ENCODE assay signal across 8 mouse cellular contexts in the genomic region with DNA sequence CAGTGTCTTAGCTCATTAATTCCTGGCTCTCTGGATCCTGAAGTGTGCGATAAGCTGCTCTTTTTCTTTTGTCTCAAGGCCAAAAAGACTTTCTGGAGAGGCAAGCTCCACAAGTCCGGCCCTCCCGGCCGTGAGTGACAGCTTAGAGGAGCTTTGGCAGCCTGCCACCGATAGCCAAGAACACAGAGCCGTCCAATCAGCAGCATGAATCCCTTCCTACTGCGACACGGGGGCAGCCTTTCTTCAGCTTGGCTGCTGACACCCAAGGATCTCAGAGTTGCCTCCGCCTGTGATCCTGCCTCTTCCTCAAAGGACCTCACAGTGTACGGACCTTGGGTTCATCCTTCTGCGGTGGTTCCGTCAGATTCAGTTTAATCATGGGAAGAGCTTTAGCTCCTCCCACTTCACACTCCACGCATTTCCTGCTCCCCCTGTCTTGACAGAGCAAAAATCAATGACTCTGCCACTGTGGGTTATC. TPM values are rescaled to one million over a fixed set of nuclear protein-coding genes. Genes with fewer than 3 reads are reported as not detected.
DNase-seq lines count a peak whose midpoint lies in the region; ATAC-seq and TF ChIP-seq lines count a peak whose summit lies in the region.

No protein-coding gene starts in this region.

- under 1% methylated on average over 13 of the region's 13 CpGs for WGBS in heart, embryonic 14.5 days
- 2% methylated on average over 13 of the region's 13 CpGs for WGBS in liver, embryonic 12.5 days (ENCODE audit: insufficient replicate concordance)

- H3K9ac ChIP-seq in heart, embryonic 14.5 days (ENCODE audit: low read length) = peak overlapping the region; percentile 71
- H3K9ac ChIP-seq in liver, embryonic 12.5 days = no peak overlapping the region

- 0 out of 2 replicates have a peak, but pooled peaks have one; percentile 54 for ATAC-seq in erythroid progenitor cell, adult 5-6 weeks (replicated peaks; ENCODE audit: low FRiP score, poor library complexity, severe bottlenecking)
- peak; percentile 79 for ATAC-seq in heart, embryonic 14.5 days (ENCODE audit: insufficient number of reproducible peaks, insufficient read depth, low FRiP score, low read depth)
- peak; percentile 80 for ATAC-seq in liver, embryonic 12.5 days

- H3K27ac ChIP-seq in brown adipose tissue, adult 24 weeks (replicated peaks; ENCODE audit: low read depth, low read length) = peak overlapping the region; percentile 72
- peak overlapping the region; percentile 92 to 94 for H3K27ac ChIP-seq in heart, embryonic 14.5 days (replicated peaks in 1 of 2; ENCODE audit: control insufficient read depth in 1 of 2, insufficient read depth in 1 of 2, low read depth in 2 of 2, low read length in 2 of 2)
- H3K27ac ChIP-seq in liver, embryonic 12.5 days = peak overlapping the region; percentile 74

- DNase-seq in kidney, postnatal 10 days = peak; percentile 99
- DNase-seq in naive thymus-derived CD4-positive, alpha-beta T cell, adult 2 months (ENCODE audit: low read depth) = peak; percentile 86
- peak; percentile 82 for DNase-seq in splenic B cell, adult 2 months (ENCODE audit: low read depth, low spot score)

- H3K4me3 ChIP-seq in C2C12 (ENCODE audit: insufficient read depth, poor library complexity, severe bottlenecking) = peak overlapping the region; percentile 2
- H3K4me3 ChIP-seq in brown adipose tissue, adult 24 weeks (ENCODE audit: insufficient read depth, low read depth, low read length) = peak overlapping the region; percentile 52
- H3K4me3 ChIP-seq in heart, embryonic 14.5 days (ENCODE audit: control insufficient read depth in 1 of 2, insufficient read depth in 1 of 2, low read depth in 1 of 2, low read length in 2 of 2) = peak overlapping the region; percentile 38 to 42
- peak overlapping the region; percentile 52 for H3K4me3 ChIP-seq in liver, embryonic 12.5 days

- peak overlapping the region; percentile 81 for H3K4me2 ChIP-seq in heart, embryonic 14.5 days (ENCODE audit: low read length)
- H3K4me2 ChIP-seq in liver, embryonic 12.5 days = peak overlapping the region; percentile 69

- no peaks in the 10 kb centered on the region for H3K79me3 ChIP-seq in C2C12 (ENCODE audit: low read depth)

- peaks cover 3% of the 10 kb centered on the region; the same call in 1 of the 2 replicates for H3K4me1 ChIP-seq in brown adipose tissue, adult 24 weeks (ENCODE audit: control insufficient read depth, insufficient read depth, insufficient read length, low read length)
- H3K4me1 ChIP-seq in heart, embryonic 14.5 days (ENCODE audit: control insufficient read depth in 2 of 2, insufficient read depth in 2 of 2, low read length in 2 of 2) = peaks cover 28 to 43% of the 10 kb centered on the region in 2 experiments
- peaks cover 48% of the 10 kb centered on the region for H3K4me1 ChIP-seq in liver, embryonic 12.5 days

- H3K36me3 ChIP-seq in C2C12 (ENCODE audit: control insufficient read depth, insufficient read depth) = no peaks in the 10 kb centered on the region
- no peaks in the 10 kb centered on the region for H3K36me3 ChIP-seq in heart, embryonic 14.5 days (ENCODE audit: control insufficient read depth, insufficient read depth, low read length)
- H3K36me3 ChIP-seq in liver, embryonic 12.5 days = no peaks in the 10 kb centered on the region
- H3K36me3 ChIP-seq in splenic B cell, adult 2 months (ENCODE audit: control insufficient read depth, insufficient read depth, low read length, poor library complexity, severe bottlenecking) = no peaks in the 10 kb centered on the region

- no peak for TF ChIP-seq CTCF in C2C12 (IDR thresholded peaks at IDR 0.05; ENCODE audit: control insufficient read depth, insufficient read depth, insufficient read length)

- no peaks in the 10 kb centered on the region for H3K27me3 ChIP-seq in C2C12 (ENCODE audit: control insufficient read depth, insufficient read depth, insufficient read length)
- no peaks in the 10 kb centered on the region for H3K27me3 ChIP-seq in heart, embryonic 14.5 days (ENCODE audit: control insufficient read depth, insufficient read depth, low read length)
- no peaks in the 10 kb centered on the region for H3K27me3 ChIP-seq in liver, embryonic 12.5 days (replicated peaks)
- H3K27me3 ChIP-seq in splenic B cell, adult 2 months (ENCODE audit: control insufficient read depth, insufficient read depth, low read length, poor library complexity, severe bottlenecking) = no peaks in the 10 kb centered on the region

- H3K79me2 ChIP-seq in C2C12 (ENCODE audit: control insufficient read depth, insufficient read depth) = peaks cover 18% of the 10 kb centered on the region

- H3ac ChIP-seq in C2C12 (ENCODE audit: control insufficient read depth, insufficient read length, low read depth) = peak overlapping the region; percentile 39

- H3K9me3 ChIP-seq in heart, embryonic 14.5 days (ENCODE audit: control insufficient read depth, low read length) = no peaks in the 10 kb centered on the region
- no peaks in the 10 kb centered on the region for H3K9me3 ChIP-seq in liver, embryonic 12.5 days (replicated peaks)

TF ChIP-seq in C2C12, 6 proteins besides CTCF, POLR2A, EP300 and RAD21:
- TF ChIP-seq FOSL1 (IDR thresholded peaks at IDR 0.05; ENCODE audit: insufficient read depth, low read length, poor library complexity, severe bottlenecking) (no peak), USF1 (IDR thresholded peaks at IDR 0.05; ENCODE audit: low read depth) (no peak), MAX (IDR thresholded peaks at IDR 0.05) (no peak), MYOG (IDR thresholded peaks at IDR 0.05; ENCODE audit: control insufficient read depth, extremely low read depth, insufficient read length) (no peak), CEBPB (IDR thresholded peaks at IDR 0.05; ENCODE audit: low read depth) (no peak), MYOD1 (IDR thresholded peaks at IDR 0.05; ENCODE audit: control insufficient read depth, insufficient read length, low read depth) (no peak)

RNA-seq across cellular contexts. Expression of gene Maml3, which starts 57.9 kb away (rescaled TPM):
- 2.2 TPM for polyA plus RNA-seq in C2C12 (2012; fragmentation: generic; extraction: Trizol)
- polyA plus RNA-seq in brown adipose tissue, adult 24 weeks (2012; ENCODE audit: insufficient read depth, insufficient read length, missing spikeins) = 0.58 and 1.0 TPM in 2 replicates
- total RNA-seq in erythroid progenitor cell, adult 5-6 weeks (2015; ENCODE audit: low replicate concordance) = 0.84 and 2.2 TPM in 2 replicates
- 0.15 and 1.0 TPM in 2 replicates for total RNA-seq in erythroid progenitor cell, adult 5-6 weeks (2017; ENCODE audit: low replicate concordance)
- 2.8 and 2.9 TPM in 2 replicates for polyA plus RNA-seq in heart, embryonic 14.5 days (2014; fragmentation: Nextera tagmentation; extraction: Ambion mirVana)
- polyA plus RNA-seq in liver, embryonic 12.5 days (2016; fragmentation: Nextera tagmentation; extraction: Ambion mirVana) = 1.5 and 1.7 TPM in 2 replicates

Comparison
In these comparisons a context has a peak if more than half of its experiments do, and no peak if none do; other contexts are left out.
1. Peak in every context shown above with its lines: DNase-seq, ATAC-seq, H3K4me3 ChIP-seq and H3K27ac ChIP-seq.
2. H3K4me3 ChIP-seq: peak in every context shown above with its lines; median percentile 52 in brown adipose tissue, adult 24 weeks; 52 in liver, embryonic 12.5 days; 40 in heart, embryonic 14.5 days; 2 in C2C12.